Mouse (Mus musculus) olfactory bulb, adult 2 months (tissue): ENCODE data around the gene Zfp488.

Source experiments
- CTCF ChIP-seq: fragments of 200-500 bp; IDR thresholded peaks from 2 replicates; pipeline ENCODE4 v1.5.1; 2012; ENCODE audit warnings: low read depth, mild to moderate bottlenecking, low read length, moderate library complexity; ENCODE audit not compliant: insufficient read depth
- POLR2A ChIP-seq: fragments of 200-500 bp; IDR thresholded peaks from 2 replicates; pipeline ENCODE4 v1.6.1; 2012; ENCODE audit warnings: mild to moderate bottlenecking, low read depth, low read length, moderate library complexity; ENCODE audit not compliant: insufficient read depth

DNA sequence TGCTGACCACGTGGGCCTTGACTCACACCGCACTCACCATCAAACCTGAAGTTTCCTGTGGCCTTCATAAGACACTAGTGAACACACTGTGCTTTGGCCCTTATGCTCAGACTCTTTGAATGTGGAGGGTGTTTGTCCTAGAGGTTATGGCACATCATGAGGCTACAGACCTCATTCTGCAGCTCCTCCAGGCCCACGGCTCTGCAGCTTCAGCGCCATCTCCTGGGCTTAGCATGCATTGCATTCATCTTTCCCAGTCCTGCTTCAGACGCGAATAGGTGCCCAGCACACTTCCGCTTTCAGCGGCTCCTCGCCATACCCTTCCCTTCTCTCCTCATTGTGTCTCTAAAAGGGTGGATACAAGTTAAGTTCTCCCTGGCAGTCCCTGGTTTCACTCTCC, 39.4 kb downstream of the Zfp488 start:
- TF ChIP-seq CTCF (peak; percentile 85), POLR2A (no peak)
